Mouse (Mus musculus) brain, embryonic 14.5 days (tissue): ENCODE results near the gene Dpm2.

Experiments
- CTCF ChIP-seq: fragments of 200-500 bp; IDR thresholded peaks from 2 replicates; pipeline ENCODE4 v1.5.1; 2012; ENCODE audit warnings: inconsistent platforms, mild to moderate bottlenecking, moderate library complexity, borderline replicate concordance; ENCODE audit not compliant: insufficient read depth, insufficient read length; ENCODE audit errors: extremely low read depth
- POLR2A ChIP-seq: fragments of 200-500 bp; IDR thresholded peaks from 2 replicates; pipeline ENCODE4 v1.6.1; 2012; ENCODE audit warnings: mild to moderate bottlenecking, inconsistent platforms, borderline replicate concordance; ENCODE audit not compliant: poor library complexity, insufficient read depth, insufficient read length, severe bottlenecking; ENCODE audit errors: extremely low read depth

GRCm38 (mm10) chr2:32620682-32621516 lies 50.2 kb downstream of the Dpm2 start:
- TF ChIP-seq CTCF (no peak), POLR2A (no peak)
